Mouse (Mus musculus): Measurements from ENCODE around the gene Pik3r6.
A peak's percentile ranks its signal among the peaks of the same experiment; 100 is the strongest.

DNA sequence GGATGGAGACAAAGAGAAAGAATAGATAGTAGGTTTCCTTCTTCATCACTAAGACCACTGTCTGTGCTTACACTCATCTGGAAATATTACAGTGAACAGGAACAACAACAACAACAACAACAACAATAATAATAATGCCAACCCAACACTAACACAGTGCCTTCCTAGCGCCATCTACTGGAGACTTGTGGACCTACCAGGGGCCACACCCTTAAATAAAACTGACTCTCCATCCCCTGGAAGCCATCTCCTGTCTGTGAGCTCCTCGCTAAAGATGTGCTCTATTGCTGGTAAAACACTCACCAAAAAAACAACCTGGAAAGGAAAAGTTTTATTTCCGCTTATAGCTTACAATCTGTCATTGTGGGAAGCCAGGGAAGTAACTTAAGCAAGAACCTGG, 46.8 kb downstream of the Pik3r6 start:
- TF ChIP-seq POLR2A (IDR thresholded peaks at IDR 0.05; ENCODE audit: borderline replicate concordance, low read depth, low read length) (no peak), CTCF (IDR thresholded peaks at IDR 0.05; ENCODE audit: low read depth, low read length) (peak; percentile 46; the same call in 1 of the 2 replicates)
